Mouse (Mus musculus): ENCODE measurements around the gene Ppp1r32.

Gene Ppp1r32

GRCm38 (mm10) chr19:10457484-10457800 is 25.3 kb downstream of the Ppp1r32 start:
- DNase-seq = no peak

DNA sequence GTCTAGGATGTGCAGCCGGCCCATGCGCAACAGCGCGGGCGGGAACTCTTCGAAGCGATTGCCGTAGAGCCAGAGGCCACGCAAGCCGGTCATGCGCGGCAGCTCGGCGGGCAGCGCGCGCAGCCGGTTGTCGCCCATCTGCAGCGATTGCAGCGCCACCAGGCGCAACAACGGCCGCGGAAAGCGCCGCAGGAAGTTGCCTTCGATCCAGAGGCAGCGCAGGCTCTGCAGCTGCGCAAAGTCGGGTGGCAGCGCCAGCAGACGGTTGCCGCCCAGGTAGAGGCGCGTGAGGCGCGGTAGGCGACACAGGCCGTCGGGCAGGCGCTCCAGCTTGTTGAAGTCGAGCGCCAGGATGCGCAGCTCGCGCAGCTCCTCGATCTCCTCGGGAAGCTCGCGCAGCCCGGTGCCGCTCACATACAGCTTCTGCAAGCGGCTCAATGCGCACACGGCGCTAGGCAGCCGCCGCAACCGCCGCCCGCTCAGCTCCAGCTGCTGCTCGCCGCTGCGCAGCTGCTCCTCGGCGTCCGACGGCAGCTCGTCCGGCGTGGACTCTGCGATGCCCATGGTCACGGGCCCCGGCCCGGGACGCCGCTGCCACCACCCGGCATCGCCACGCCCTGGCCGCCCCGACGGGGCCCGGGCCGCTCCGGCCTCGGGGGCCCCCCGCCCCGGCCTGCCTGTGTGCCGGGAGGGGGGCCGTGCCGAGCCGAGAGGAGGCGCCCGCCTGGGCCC is 25.8 kb downstream of the Ppp1r32 start, which contains the start of gene Lrrc10b:
TSS of gene Lrrc10b (minus strand) at position 722 of the 732 bp plus-strand sequence.
- DNase-seq = no peak

- DNase-seq = no peak
Measured at GRCm38 (mm10) chr19:10455437-10455806, 27.3 kb downstream of the Ppp1r32 start.

DNA sequence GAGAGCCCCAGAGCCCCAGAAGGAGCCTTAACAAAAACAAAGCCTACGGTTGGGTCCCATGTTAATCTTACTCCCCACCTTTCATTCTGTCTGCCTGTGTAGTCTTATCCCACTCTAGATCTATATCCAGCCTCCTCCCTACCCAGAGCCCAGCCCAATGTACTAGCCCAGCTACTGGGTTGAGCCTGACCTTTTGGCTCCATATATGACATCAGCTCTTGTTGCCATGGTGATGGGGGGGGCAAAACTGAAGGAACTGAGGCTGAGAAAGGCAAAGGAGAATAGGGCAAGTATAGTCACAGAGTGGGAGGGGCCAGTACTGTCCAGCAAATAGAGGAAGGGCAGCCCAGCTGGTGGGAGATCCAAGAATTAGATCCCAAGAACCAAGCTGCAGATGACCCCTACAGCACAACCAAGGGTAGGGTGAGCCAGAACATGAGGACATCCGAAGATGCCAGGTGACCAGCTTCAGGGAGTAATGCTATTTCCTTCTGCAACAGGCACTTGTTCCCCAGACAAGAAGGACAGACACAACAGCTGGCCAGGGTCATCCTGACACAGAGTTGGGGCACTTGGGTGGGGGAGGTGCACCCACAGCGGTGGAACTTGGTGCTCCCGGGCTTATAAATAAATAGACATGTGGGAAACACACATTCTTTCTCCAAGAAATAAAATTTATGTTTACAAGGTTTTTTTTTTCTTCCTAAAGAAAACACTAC is 27.9 kb downstream of the Ppp1r32 start:
- no peak for DNase-seq

GRCm38 (mm10) chr19:10449708-10450107 is 33.0 kb downstream of the Ppp1r32 start:
- DNase-seq = peak; percentile 54

DNA sequence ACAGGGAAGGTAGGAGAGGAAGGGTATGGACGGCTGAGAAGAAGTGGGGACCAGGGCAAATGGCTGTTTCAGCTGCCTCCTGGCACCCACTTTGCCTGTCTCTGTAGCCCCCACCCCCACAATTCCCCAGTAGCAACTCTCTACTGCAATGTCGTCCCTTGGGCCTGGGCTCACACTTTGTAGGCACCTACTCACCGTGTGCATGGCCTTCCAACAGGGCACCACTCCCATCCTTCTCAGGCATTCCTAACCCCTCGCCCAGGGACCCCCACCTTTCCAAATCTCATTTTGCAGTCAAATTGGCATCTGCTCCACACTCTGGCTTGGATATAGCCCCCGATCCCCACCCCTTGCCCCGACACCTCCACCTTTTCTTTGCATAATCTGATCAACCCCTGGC is 33.5 kb downstream of the Ppp1r32 start:
- DNase-seq = no peak

DNA sequence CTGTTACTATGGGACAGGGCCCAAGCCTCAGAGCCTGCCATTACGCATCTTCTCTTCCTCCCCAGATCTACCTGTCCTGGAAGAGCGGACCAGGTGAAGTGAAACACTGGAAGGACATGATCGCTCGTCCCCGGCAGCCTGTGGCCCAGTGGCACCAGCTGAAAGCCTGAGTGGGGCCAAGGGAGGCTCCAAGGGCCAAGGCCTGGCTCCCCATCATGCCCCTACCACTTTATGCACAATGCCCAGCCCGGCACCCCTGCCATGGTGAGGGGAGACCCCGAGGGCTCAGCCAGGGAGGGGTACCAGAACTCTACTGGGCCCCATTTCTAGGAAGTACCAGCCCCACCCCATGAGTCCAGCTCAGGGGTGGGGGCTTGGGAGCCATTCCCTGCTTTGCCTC is 34.5 kb downstream of the Ppp1r32 start:
- DNase-seq = no peak

DNA sequence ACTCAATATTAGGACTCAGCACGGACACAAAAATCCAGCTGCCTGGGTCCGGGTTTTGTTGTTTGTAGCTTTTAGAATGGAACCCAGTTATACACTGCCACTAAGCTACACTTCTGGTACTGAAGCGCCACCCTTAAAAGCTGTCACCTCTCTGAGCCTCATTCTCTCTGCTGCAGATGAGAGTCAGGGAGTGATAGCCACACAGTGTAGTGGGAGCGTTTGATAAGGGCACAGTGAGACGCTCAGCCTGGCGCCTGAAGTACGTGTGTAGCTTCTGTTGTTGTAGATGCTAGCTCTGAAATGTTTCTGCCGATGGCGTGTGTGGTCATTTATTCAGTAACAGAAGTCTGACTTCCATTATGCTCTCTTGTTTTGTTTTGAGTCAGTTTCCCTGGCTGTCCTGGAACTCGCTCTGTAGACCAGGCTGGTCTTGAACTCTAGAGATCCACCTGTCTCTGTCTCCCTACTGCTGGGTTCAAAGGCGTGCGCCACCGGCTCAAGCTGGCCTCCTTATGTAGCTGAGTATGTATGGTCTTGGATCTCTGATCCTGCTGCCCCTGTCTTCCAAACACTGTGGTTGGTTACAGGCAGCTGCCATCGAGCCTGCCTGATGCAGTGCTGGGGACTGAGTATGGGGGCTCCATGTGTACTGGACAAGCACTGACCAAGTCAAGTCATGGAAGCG is 37.9 kb downstream of the Ppp1r32 start:
- DNase-seq = no peak

- DNase-seq = peak; percentile 28
Measured at GRCm38 (mm10) chr19:10437521-10437920, 45.2 kb downstream of the Ppp1r32 start.

GRCm38 (mm10) chr19:10436726-10437125 is 46.0 kb downstream of the Ppp1r32 start:
- DNase-seq = peak; percentile 34

DNA sequence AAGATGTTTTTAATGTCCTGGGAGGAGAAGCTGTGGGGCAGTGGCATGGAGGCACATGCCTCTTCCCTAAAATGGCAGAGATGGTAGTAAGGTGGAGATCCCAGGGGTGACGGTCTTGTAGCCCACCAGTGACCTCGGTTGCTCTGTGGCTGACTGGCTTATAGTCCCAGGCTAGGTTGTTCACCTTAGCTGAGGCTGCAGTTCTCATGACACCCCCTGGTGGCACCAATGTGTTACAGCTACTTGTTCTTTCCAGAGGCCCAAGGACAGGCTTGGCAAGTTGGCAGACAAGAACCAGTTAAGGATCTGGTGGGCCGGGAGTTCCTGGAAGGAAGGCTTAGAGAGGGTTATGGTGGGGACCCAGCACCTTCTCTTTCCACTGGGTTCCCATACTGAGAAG is 46.8 kb downstream of the Ppp1r32 start:
- DNase-seq = peak; percentile 85

GRCm38 (mm10) chr19:10434927-10435326 is 47.8 kb downstream of the Ppp1r32 start:
- DNase-seq = peak; percentile 28

- peak; percentile 64 for DNase-seq
Measured at GRCm38 (mm10) chr19:10433879-10434540, 48.7 kb downstream of the Ppp1r32 start.

- DNase-seq = no peak
Measured at GRCm38 (mm10) chr19:10433225-10433624, 49.5 kb downstream of the Ppp1r32 start.

- DNase-seq = peak; percentile 51
Measured at GRCm38 (mm10) chr19:10431841-10432240, 50.9 kb downstream of the Ppp1r32 start.

GRCm38 (mm10) chr19:10431410-10431809 is 51.3 kb downstream of the Ppp1r32 start:
- DNase-seq = no peak

- peak; percentile 66 for DNase-seq
Measured at GRCm38 (mm10) chr19:10429371-10429770, 53.4 kb downstream of the Ppp1r32 start.

DNA sequence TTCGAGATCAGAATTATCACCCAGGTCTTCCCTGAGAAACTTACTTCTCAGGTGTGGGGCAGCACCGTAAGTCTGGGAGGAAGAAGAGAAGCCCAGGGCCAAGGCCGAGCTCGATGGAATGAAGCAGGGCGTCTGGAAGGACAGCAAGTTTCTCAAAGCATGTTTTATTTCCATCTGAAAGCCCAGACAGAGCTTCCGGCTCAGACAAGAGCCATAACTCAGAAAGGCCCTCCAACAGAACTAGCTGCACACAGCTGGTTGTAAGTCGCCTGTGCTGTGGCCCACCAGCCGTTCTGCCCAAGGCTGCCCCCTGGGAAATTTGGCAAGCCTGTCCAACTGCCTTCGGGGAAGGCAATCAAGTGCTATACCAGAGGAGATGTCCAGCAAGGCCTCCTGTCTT is 55.3 kb downstream of the Ppp1r32 start:
- DNase-seq = peak; percentile 30

DNA sequence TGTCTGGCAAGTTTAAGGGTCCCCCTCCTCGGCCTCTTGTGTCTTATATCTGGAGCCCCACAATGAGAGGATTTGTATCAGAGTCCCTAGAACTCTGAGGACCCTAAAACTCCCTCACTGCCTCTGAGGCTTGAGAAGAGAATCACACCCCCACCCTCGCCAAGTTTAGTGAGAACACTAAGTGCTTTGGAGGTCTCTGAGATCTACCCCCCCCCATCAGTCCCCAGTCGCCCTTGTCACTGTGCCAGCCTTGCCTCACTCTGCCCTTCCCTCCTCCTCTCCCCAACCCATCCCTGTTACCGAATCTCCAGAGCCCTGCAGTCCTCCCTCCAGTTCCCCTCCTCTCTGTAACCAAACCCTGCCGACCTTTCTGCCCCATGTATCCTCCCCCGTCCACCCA is 55.9 kb downstream of the Ppp1r32 start:
- DNase-seq = no peak

GRCm38 (mm10) chr19:10426312-10426711 is 56.4 kb downstream of the Ppp1r32 start:
- DNase-seq = no peak

DNA sequence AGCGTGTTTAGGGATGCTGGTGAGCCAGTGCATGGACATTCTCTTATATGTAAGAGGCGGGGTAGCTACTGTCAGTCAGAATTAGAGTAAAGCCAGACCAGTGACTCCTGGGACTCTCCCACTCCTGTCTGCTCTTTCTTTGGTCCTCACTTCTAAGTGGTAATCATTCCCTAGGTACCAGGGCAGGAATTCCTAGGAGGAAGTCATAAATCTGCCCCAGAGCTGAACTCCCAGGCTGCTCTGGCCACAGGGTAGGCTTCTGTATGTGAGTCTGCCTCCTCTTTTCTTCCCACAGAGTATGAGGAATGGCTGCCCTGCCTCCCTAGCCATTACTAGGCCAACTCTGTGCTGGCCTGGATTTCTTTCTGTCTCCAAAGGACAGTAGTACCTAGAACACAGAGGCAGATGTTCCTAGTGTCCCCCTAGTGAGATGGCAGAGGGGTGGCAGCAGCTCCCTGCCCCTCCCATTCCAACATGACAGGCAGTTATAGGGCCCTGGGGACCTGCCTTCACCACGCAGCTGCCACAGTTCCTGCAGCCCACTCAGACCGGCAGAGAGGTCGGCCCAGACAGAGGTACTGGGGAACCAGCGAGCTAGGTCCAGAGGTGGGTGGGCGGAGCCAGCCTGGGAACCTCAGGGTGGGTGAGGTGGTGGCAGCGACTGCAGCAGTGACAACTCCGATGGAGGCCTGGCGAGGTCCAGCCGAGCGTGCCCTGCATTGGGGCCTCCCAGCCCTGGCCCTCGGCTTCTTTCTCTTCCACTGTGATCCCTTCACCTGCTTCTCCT is 57.1 kb downstream of the Ppp1r32 start:
- DNase-seq = no peak

DNA sequence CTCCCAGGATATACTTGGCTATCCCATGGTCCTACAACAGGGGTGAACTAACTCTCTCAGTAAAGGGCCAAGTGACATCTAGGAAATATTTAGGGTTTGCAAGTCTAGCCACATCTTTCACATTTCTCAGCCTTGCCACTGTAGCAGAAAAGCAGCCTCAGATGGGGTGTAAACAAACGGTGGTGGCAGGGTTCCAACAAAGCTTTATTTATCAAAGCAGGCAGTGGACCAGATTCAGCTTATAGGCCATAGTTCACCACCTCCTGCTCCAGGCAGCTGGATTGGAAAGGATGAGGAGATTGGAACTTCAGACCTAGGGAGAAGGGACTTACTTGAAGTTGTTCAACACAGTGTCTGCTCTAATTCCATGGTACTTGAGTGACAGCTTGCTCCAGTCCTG is 58.0 kb downstream of the Ppp1r32 start:
- no peak for DNase-seq

All from cerebellum, adult 9-11 months (tissue).